In the genomic region with DNA sequence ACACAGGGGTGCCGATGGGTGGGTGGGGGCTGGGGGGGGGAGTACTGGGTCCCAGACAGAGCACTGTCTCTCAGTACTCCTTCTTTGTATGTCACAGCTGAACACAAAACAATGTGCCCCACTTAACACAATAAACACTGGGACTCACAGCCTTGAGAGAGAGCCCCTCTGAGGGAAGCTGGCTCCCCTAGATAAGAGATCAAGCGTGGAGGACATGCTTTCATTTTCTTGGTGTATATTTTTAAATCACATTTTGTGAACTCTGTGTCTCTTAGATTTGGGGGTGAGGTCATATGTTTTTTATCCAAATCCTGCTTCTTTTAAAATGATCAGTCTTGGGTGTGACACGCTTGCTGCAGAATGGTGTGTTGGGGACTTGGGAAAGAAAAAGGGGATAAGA, we compare ENCODE assay signal across 17 mouse cellular contexts.
"Had no signal": no experiment of that assay in that cellular context is flagged by ENCODE, and none has a peak within 500 bp of the region (broad histone marks: within the 10 kb centered on the region; RNA-seq: fewer than 3 reads in every experiment).

No protein-coding gene starts in this region.

- H3K4me2 ChIP-seq: kidney, embryonic 15.5 days; limb, embryonic 13.5 days; liver, embryonic 15.5 days; midbrain, embryonic 13.5 days had no signal

- H3K4me3 ChIP-seq: kidney, embryonic 15.5 days; limb, embryonic 10.5 days; limb, embryonic 13.5 days; liver, embryonic 12.5 days; liver, embryonic 15.5 days; midbrain, embryonic 10.5 days; midbrain, embryonic 13.5 days had no signal

- ATAC-seq: liver, embryonic 12.5 days; midbrain, embryonic 13.5 days had no signal

- H3K27me3 ChIP-seq: kidney, embryonic 15.5 days; limb, embryonic 13.5 days; megakaryocyte, embryonic 14.5 days had no signal

- H3K9me3 ChIP-seq: kidney, embryonic 15.5 days; limb, embryonic 10.5 days; limb, embryonic 13.5 days; liver, embryonic 12.5 days; liver, embryonic 15.5 days; megakaryocyte, embryonic 14.5 days; midbrain, embryonic 10.5 days; midbrain, embryonic 13.5 days had no signal

- H3K27ac ChIP-seq: limb, embryonic 13.5 days; liver, embryonic 15.5 days; midbrain, embryonic 10.5 days; midbrain, embryonic 13.5 days had no signal

- H3K36me3 ChIP-seq: kidney, embryonic 15.5 days; limb, embryonic 10.5 days; limb, embryonic 13.5 days; liver, embryonic 12.5 days; liver, embryonic 15.5 days; midbrain, embryonic 10.5 days; midbrain, embryonic 13.5 days had no signal

- H3K9ac ChIP-seq: kidney, embryonic 15.5 days; limb, embryonic 13.5 days; liver, embryonic 12.5 days; liver, embryonic 15.5 days; midbrain, embryonic 13.5 days had no signal

- DNase-seq: kidney, adult 8-10 months; kidney, postnatal 10 days; kidney, postnatal 36 days; layer of hippocampus, adult 9-11 months; liver; lung, adult 2 months; thymus, adult 18-20 months; thymus, postnatal 14 days; thymus, postnatal 4 days had no signal
